Mouse (Mus musculus) kidney, embryonic 16.5 days (tissue): ENCODE data around the gene Lrit3. TPM values are rescaled to one million over a fixed set of nuclear protein-coding genes. Genes with fewer than 3 reads are reported as not detected.

ENCODE experiments used
- ATAC-seq: fragments of 200-750 bp; cut with Nextera tagmentation; 2 replicates; pipeline ENCODE4 v1.8.0; 2017; ENCODE audit warnings: moderate TSS enrichment; ENCODE audit not compliant: low FRiP score, low TSS enrichment
- H3K27ac ChIP-seq: fragments of 300-500 bp; sonication (generic); 2 replicates; pipeline ENCODE4 v1.5.1; 2014; ENCODE audit warnings: low read length
- H3K27me3 ChIP-seq: fragments of 300-500 bp; sonication (generic); 2 replicates; pipeline ENCODE4 v1.6.1; 2014; ENCODE audit warnings: low read length, control low read depth, mixed read lengths; ENCODE audit not compliant: insufficient read depth
- H3K36me3 ChIP-seq: fragments of 300-500 bp; sonication (generic); 2 replicates; pipeline ENCODE4 v1.6.1; 2014; ENCODE audit warnings: low read length, control low read depth, mixed read lengths; ENCODE audit not compliant: insufficient read depth
- H3K4me1 ChIP-seq: fragments of 300-500 bp; sonication (generic); 2 replicates; pipeline ENCODE4 v1.6.1; 2014; ENCODE audit warnings: low read length, control low read depth, mixed read lengths; ENCODE audit not compliant: insufficient read depth
- H3K4me2 ChIP-seq: fragments of 300-500 bp; sonication (generic); replicated peaks from 2 replicates; pipeline ENCODE4 v1.6.1; 2014; ENCODE audit warnings: low read depth, low read length
- H3K4me3 ChIP-seq: fragments of 300-500 bp; sonication (generic); 2 replicates; pipeline ENCODE4 v1.5.1; 2014; ENCODE audit warnings: mild to moderate bottlenecking, low read length
- H3K9ac ChIP-seq: fragments of 300-500 bp; sonication (generic); replicated peaks from 2 replicates; pipeline ENCODE4 v1.6.1; 2014; ENCODE audit warnings: low read length
- H3K9me3 ChIP-seq: fragments of 300-500 bp; sonication (generic); 2 replicates; pipeline ENCODE4 v1.6.1; 2016; ENCODE audit warnings: low read length, control low read depth
- WGBS: fragments of 180-500 bp; shearing (Covaris S2); extraction: QIAGEN DNeasy Blood & Tissue Kit; methylation state at CpG from one replicate; pipeline ENCODE4 v1.1.7; 2014; 5-methylcytosine and 5-hydroxymethylcytosine counted together
- polyA plus RNA-seq: library from polyadenylated mRNA; unstranded; fragments of >200 nt; fragmentation: Nextera tagmentation; extraction: Ambion mirVana; gene quantifications from 2 replicates; pipeline ENCODE4 v1.2.1, GENCODE M21; 2015

The Lrit3 gene
- polyA plus RNA-seq, 1 experiment from 2014 or later = not detected

DNA sequence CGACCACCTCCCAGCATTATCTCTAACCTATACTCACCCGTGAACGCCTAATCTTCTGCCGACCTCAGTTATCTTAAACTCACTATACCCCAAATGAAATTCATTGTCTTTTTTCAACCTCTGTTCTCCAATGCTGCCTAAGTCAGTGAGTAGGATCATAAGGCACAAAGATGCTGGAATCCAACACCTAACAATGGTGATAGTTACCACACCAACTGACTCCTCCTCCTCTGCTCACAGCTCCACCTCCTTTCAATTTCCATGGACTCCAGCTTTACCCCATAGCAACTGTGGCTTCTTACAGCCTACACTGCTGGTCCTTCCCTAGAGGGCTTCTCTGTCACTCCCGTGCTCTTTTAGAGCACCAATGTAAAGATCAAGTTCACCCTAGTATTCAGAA is 23.9 kb upstream of the Lrit3 start:
- no peak overlapping the region for H3K4me2 ChIP-seq
- no peak overlapping the region for H3K4me3 ChIP-seq
- peaks cover 20% of the 10 kb centered on the region for H3K36me3 ChIP-seq
- H3K9me3 ChIP-seq = no peaks in the 10 kb centered on the region
- 97% methylated on average over 5 of the region's 5 CpGs for WGBS
- no peak overlapping the region for H3K27ac ChIP-seq
- H3K27me3 ChIP-seq = no peaks in the 10 kb centered on the region
- peaks cover 17% of the 10 kb centered on the region for H3K4me1 ChIP-seq
- no peak for ATAC-seq
- H3K9ac ChIP-seq = no peak overlapping the region

DNA sequence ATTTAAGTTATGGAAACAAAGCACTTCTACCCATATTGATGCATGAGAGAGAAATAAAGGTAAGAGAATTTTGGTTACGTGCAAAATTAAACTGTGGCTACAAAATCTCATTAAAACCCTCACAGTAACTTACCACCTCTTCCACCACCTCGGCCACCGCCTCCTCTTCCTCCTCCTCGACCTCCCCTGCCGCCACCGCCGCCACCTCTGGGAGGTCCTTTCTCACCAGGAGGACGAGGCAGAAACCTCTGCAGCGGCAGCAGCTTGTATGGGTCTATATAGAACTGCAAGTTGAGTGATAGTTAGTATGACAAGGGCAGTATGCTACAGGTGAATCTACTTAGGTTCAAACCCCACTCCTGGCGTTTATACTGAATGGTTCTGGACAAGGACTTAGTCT is 22.9 kb upstream of the Lrit3 start:
- peaks cover 15% of the 10 kb centered on the region for H3K4me1 ChIP-seq
- WGBS = 87% methylated on average over 10 of the region's 10 CpGs
- no peaks in the 10 kb centered on the region for H3K27me3 ChIP-seq
- H3K4me3 ChIP-seq = no peak overlapping the region
- no peaks in the 10 kb centered on the region for H3K9me3 ChIP-seq
- no peak overlapping the region for H3K27ac ChIP-seq
- H3K36me3 ChIP-seq = peaks cover 20% of the 10 kb centered on the region
- H3K4me2 ChIP-seq = no peak overlapping the region
- no peak overlapping the region for H3K9ac ChIP-seq
- no peak for ATAC-seq

DNA sequence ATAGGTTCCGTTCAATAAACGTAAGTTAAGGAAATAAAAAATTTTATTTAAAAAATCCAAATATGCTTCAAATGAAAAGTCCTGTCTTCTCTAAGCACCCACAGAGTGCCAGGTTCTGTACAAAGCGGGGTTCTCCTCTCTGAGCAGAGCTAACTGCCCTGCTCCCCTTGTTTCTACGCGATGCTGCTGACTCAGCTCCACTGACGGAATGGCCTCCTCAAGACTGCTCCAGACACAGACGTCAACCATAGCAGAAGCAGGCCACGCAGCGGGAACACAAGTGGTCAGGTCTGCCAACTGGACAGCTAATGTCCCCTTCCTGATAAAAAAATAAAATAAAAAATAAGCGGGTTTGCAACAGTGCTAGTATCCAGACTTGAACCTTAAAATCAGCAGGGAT is 21.1 kb upstream of the Lrit3 start:
- Histone ChIP-seq H3K4me1 (peaks cover 10% of the 10 kb centered on the region), H3K27me3 (no peaks in the 10 kb centered on the region), H3K4me3 (no peak overlapping the region), H3K27ac (no peak overlapping the region), H3K9ac (no peak overlapping the region), H3K9me3 (no peaks in the 10 kb centered on the region), H3K4me2 (no peak overlapping the region), H3K36me3 (peaks cover 20% of the 10 kb centered on the region)
- ATAC-seq = no peak
- WGBS = 90% methylated on average over 10 of the region's 10 CpGs

DNA sequence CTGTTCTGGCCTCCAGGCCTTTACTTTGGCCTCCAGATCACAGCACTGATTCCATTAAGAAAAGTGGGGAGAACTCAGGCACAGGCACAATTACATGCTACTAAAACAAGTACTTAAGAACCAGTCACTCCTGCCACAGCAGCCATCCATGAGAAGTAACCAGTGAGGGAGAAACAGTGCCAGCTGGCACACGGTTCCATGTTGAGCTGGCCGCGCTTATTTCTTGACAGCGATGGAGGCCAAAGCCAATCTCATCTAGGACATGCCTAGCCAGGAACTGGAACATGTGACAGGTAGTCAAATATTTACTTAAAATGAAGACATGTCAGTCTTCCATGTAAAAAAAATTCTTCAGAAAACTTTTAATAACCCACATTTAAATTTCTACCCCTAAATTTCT is 20.3 kb upstream of the Lrit3 start:
- Histone ChIP-seq H3K27me3 (no peaks in the 10 kb centered on the region), H3K4me3 (no peak overlapping the region), H3K9ac (no peak overlapping the region), H3K4me1 (peaks cover 2% of the 10 kb centered on the region; the same call in 1 of the 2 replicates), H3K9me3 (no peaks in the 10 kb centered on the region), H3K4me2 (no peak overlapping the region), H3K36me3 (peaks cover 20% of the 10 kb centered on the region), H3K27ac (no peak overlapping the region)
- ATAC-seq = no peak
- WGBS = 94% methylated on average over 4 of the region's 4 CpGs

DNA sequence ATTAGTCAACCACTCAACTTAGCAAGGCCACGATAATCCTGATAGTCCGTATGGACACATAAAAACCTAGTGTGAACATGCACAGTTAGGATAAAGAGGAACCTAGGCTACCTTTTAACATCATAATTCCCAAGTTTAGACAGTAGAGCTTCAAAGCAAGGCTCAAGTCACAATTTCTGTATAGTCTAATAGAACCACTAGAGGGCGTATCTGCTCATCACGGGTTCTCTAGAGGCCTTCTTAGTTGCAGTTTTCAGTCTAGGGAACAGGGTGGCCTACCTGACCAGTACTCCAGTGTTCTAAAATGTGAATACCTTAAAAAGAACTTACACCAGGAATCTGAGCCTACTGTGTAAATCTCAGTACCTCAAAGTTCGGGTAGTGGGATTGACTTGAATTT is 19.5 kb upstream of the Lrit3 start:
- no peaks in the 10 kb centered on the region for H3K27me3 ChIP-seq
- no peak overlapping the region for H3K9ac ChIP-seq
- 60% methylated on average over 5 of the region's 5 CpGs for WGBS
- no peak overlapping the region for H3K27ac ChIP-seq
- no peaks in the 10 kb centered on the region for H3K4me1 ChIP-seq
- H3K4me3 ChIP-seq = no peak overlapping the region
- no peak overlapping the region for H3K4me2 ChIP-seq
- no peak for ATAC-seq
- H3K9me3 ChIP-seq = no peaks in the 10 kb centered on the region
- H3K36me3 ChIP-seq = peaks cover 20% of the 10 kb centered on the region

DNA sequence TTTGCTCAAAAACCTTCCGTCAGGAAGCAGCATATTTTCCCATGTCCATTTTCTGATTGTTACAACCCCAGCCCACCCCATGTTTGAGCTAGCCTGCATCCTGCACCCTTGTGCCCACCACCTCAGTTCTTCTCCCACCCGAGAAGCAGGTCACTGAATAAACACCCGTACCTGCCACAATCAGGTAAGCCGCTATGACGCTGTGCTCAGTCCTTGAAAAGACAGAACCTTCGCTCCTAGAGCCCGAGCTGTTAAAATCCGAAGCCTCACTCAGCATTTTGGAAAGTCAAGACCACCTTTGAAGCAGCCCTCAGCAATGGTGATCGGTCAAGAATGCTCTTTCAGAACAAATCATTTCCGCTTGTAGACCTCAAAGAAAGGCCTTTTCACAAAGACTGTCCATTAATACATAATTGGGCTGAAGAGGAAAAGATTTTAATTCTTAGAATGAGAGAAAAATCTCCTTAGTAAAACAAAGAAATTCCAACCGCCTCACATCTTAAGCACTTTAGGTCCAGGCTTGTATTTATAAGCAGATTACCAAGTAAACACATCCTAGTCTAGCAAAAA is 18.5 kb upstream of the Lrit3 start, which contains the start of gene Rrh:
TSS of gene Rrh (minus strand) at position 382 of the 570 bp plus-strand sequence.
- Histone ChIP-seq H3K4me3 (no peak within 1 kb of the TSS), H3K4me1 (no peaks in the 10 kb centered on the region), H3K27me3 (no peaks in the 10 kb centered on the region), H3K9me3 (no peaks in the 10 kb centered on the region), H3K27ac (no peak within 1 kb of the TSS), H3K36me3 (peaks cover 20% of the 10 kb centered on the region), H3K9ac (no peak within 1 kb of the TSS), H3K4me2 (no peak within 1 kb of the TSS)
- no peak for ATAC-seq
- 95% methylated on average over 11 of the region's 11 CpGs for WGBS

DNA sequence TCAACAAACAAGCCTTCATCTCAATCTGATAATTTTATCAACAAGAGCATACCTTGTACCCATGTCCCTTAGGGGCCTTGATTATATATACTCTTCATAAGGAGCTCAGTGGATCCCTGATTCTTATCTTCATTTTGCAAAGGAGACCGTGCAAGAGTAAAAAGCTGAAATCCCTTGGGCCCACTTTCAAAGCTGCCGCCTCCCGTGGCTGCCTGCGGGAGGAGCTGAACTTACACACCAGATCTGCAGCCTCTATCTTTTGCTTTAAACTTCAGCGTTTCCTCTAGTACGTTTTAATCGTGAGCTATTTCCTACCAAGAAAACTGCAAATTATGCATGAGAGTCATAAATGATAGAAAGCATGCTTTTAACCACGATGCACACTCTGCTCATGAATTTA is 17.9 kb upstream of the Lrit3 start:
- 74% methylated on average over 8 of the region's 8 CpGs for WGBS
- no peaks in the 10 kb centered on the region for H3K9me3 ChIP-seq

DNA sequence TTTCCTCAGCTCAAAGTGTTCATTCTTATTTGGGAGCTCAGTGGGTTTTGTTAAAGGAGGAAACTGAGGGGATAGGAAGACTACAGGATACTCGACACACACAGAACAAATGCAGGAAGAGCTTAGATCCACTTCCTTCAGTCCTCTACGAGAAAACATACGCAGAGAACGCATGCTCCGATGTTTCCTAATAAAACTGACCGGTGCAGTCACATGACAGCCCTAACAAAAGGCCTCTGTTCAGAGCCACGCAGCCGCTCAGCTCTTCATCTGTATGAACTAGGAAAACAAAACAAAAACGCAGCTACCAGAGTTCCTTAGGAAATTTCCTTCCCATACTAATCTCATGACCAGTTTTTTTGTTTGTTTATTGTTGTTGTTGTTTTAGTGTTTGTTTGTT is 17.0 kb upstream of the Lrit3 start:
- no peak overlapping the region for H3K27ac ChIP-seq
- H3K27me3 ChIP-seq = no peaks in the 10 kb centered on the region
- H3K4me3 ChIP-seq = no peak overlapping the region
- no peak overlapping the region for H3K9ac ChIP-seq
- 68% methylated on average over 9 of the region's 9 CpGs for WGBS
- H3K36me3 ChIP-seq = peaks cover 10% of the 10 kb centered on the region
- no peaks in the 10 kb centered on the region for H3K4me1 ChIP-seq
- H3K4me2 ChIP-seq = no peak overlapping the region
- no peak for ATAC-seq
- H3K9me3 ChIP-seq = no peaks in the 10 kb centered on the region

More for the DNA sequence above, 17.9 kb upstream of the Lrit3 start:
- Histone ChIP-seq H3K27ac (no peak overlapping the region), H3K4me1 (no peaks in the 10 kb centered on the region), H3K27me3 (no peaks in the 10 kb centered on the region), H3K4me2 (no peak overlapping the region), H3K36me3 (peaks cover 18% of the 10 kb centered on the region), H3K4me3 (no peak overlapping the region), H3K9ac (no peak overlapping the region)
- no peak for ATAC-seq

DNA sequence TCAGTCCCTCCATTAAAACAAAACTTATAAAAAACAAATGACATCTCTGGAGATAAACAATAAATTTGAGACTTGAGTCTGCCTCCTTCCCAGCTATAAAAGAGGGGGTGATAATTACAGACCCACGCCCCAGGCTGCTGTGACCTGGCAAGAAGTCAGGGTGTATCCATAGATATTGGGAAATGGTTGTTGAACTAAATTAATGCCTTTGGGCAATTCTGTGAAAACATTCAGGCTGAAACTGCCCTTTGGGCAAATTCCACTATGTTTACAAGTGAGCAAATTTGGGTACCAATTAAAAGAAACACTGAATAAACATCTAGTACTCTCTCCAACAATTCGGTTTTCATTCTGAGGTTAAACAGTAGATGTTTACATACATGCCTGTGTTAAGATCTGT is 4.8 kb downstream of the Lrit3 start:
- H3K9ac ChIP-seq = no peak overlapping the region
- no peaks in the 10 kb centered on the region for H3K9me3 ChIP-seq
- no peak overlapping the region for H3K27ac ChIP-seq
- no peaks in the 10 kb centered on the region for H3K4me1 ChIP-seq
- ATAC-seq = no peak
- H3K4me2 ChIP-seq = no peak overlapping the region
- no peaks in the 10 kb centered on the region for H3K36me3 ChIP-seq
- WGBS = 71% methylated on average over 2 of the region's 2 CpGs
- H3K27me3 ChIP-seq = no peaks in the 10 kb centered on the region
- no peak overlapping the region for H3K4me3 ChIP-seq

DNA sequence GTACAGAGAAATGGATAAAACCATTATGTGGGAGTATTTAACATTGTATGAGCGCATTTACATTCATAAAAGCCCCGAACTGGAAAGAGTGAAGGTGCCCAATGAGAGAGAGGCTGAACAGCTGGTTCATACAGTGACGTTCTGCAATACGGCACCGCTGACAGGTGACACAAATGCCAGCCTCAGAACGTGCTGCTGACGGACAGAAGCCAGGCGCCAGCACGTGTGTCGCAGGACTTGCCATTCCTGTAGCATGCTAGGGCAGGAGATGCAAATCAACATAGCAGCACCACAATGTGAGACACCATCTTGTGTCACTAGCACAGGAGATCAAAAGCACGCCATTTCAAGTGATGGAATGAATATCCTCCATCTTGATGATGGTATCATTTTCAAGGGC is 5.3 kb downstream of the Lrit3 start:
- no peaks in the 10 kb centered on the region for H3K4me1 ChIP-seq
- no peaks in the 10 kb centered on the region for H3K36me3 ChIP-seq
- no peak overlapping the region for H3K4me2 ChIP-seq
- H3K4me3 ChIP-seq = no peak overlapping the region
- H3K27me3 ChIP-seq = no peaks in the 10 kb centered on the region
- 86% methylated on average over 11 of the region's 11 CpGs for WGBS
- no peak overlapping the region for H3K9ac ChIP-seq
- H3K27ac ChIP-seq = no peak overlapping the region
- no peak for ATAC-seq
- H3K9me3 ChIP-seq = no peaks in the 10 kb centered on the region
